ENCODE assay signal across 23 mouse cellular contexts in genomic region chr8:50300316-50300715, GRCm38 (mm10).
DNase-seq lines count a peak whose midpoint lies in the region; ATAC-seq lines count a peak whose summit lies in the region.
"Had no signal": no experiment of that assay in that cellular context is flagged by ENCODE, and none has a peak within 500 bp of the region (broad histone marks: within the 10 kb centered on the region; RNA-seq: fewer than 3 reads in every experiment).

No protein-coding gene starts in this region.

- H3K36me3 ChIP-seq in midbrain, embryonic 11.5 days (ENCODE audit: control insufficient read depth, insufficient read depth, low read length), result no peaks in the 10 kb centered on the region
- no peaks in the 10 kb centered on the region for H3K36me3 ChIP-seq in midbrain, embryonic 15.5 days (replicated peaks)
- H3K36me3 ChIP-seq: embryonic facial prominence, embryonic 15.5 days; forebrain, embryonic 10.5 days; heart, embryonic 10.5 days; hindbrain, embryonic 13.5 days had no signal

- H3K4me1 ChIP-seq in midbrain, embryonic 11.5 days (ENCODE audit: control insufficient read depth, insufficient read depth, low read length), result peaks cover 8% of the 10 kb centered on the region; the same call in 1 of the 2 replicates
- peaks cover 3% of the 10 kb centered on the region; the same call in 1 of the 2 replicates for H3K4me1 ChIP-seq in midbrain, embryonic 15.5 days
- H3K4me1 ChIP-seq: embryonic facial prominence, embryonic 15.5 days; heart, embryonic 10.5 days; hindbrain, embryonic 13.5 days had no signal

- WGBS in midbrain, embryonic 11.5 days, result 13% methylated on average over 6 of the region's 6 CpGs
- WGBS in midbrain, embryonic 15.5 days, result 24% methylated on average over 6 of the region's 6 CpGs

- H3K9ac ChIP-seq in midbrain, embryonic 11.5 days (ENCODE audit: low read length), result no peak overlapping the region
- no peak overlapping the region for H3K9ac ChIP-seq in midbrain, embryonic 15.5 days
- H3K9ac ChIP-seq: embryonic facial prominence, embryonic 15.5 days; hindbrain, embryonic 13.5 days had no signal

- ATAC-seq in frontal cortex, adult (ENCODE audit: low TSS enrichment), result peak; percentile 59
- peak; percentile 70 for ATAC-seq in midbrain, embryonic 11.5 days (ENCODE audit: low FRiP score)
- ATAC-seq in midbrain, embryonic 15.5 days (replicated peaks), result peak; percentile 45
- ATAC-seq: activated CD4-positive, CD25-positive, alpha-beta regulatory T cell, adult 4 months; hindbrain, postnatal 0 days; Patski had no signal

- H3K4me2 ChIP-seq in midbrain, embryonic 11.5 days, result peak overlapping the region; percentile 9; the same call in 1 of the 2 replicates
- no peak overlapping the region for H3K4me2 ChIP-seq in midbrain, embryonic 15.5 days
- H3K4me2 ChIP-seq: embryonic facial prominence, embryonic 15.5 days; hindbrain, embryonic 13.5 days had no signal

- H3K9me3 ChIP-seq in midbrain, embryonic 11.5 days (ENCODE audit: control insufficient read depth, low read length), result no peaks in the 10 kb centered on the region
- no peaks in the 10 kb centered on the region for H3K9me3 ChIP-seq in midbrain, embryonic 15.5 days
- H3K9me3 ChIP-seq: embryonic facial prominence, embryonic 15.5 days; forebrain, embryonic 10.5 days; heart, embryonic 10.5 days; hindbrain, embryonic 13.5 days had no signal

- H3K27me3 ChIP-seq in midbrain, embryonic 11.5 days (ENCODE audit: control insufficient read depth, insufficient read depth, low read length), result no peaks in the 10 kb centered on the region
- H3K27me3 ChIP-seq in midbrain, embryonic 15.5 days (replicated peaks), result no peaks in the 10 kb centered on the region
- H3K27me3 ChIP-seq: CH12.LX; embryonic facial prominence, embryonic 15.5 days; hindbrain, embryonic 13.5 days had no signal

- no peak overlapping the region for H3K4me3 ChIP-seq in midbrain, embryonic 11.5 days (ENCODE audit: low read depth, low read length)
- H3K4me3 ChIP-seq in midbrain, embryonic 15.5 days, result no peak overlapping the region
- H3K4me3 ChIP-seq: embryonic facial prominence, embryonic 15.5 days; erythroblast, embryonic 14.5 days; forebrain, embryonic 10.5 days; heart, embryonic 10.5 days; hindbrain, embryonic 13.5 days had no signal

- DNase-seq in frontal cortex, postnatal 10 days (ENCODE audit: low spot score in 2 of 2), result no peak
- DNase-seq in brain, adult 2 months (ENCODE audit: low read depth, low spot score), result peak; percentile 48
- no peak for DNase-seq in midbrain, embryonic 11.5 days (ENCODE audit: low spot score, missing footprints)
- no peak for DNase-seq in spleen, postnatal 14 days (ENCODE audit: low spot score in 2 of 2)
- DNase-seq in urinary bladder, adult 2 months (ENCODE audit: low spot score), result no peak
- DNase-seq: adrenal gland, postnatal 14 days; cerebellum, adult 8-10 months; cerebellum, postnatal 14 days; embryo, embryonic 11 days; gastrocnemius, postnatal 10 days; heart, adult 18-20 months; heart, postnatal 10 days had no signal

- no peak overlapping the region for H3K27ac ChIP-seq in midbrain, embryonic 11.5 days (ENCODE audit: low read depth, low read length)
- H3K27ac ChIP-seq in midbrain, embryonic 15.5 days, result no peak overlapping the region
- H3K27ac ChIP-seq: embryonic facial prominence, embryonic 15.5 days; forebrain, embryonic 10.5 days; heart, embryonic 10.5 days; hindbrain, embryonic 13.5 days; hindbrain, postnatal 0 days had no signal
